Comparison of ENCODE assay signal across 8 mouse cellular contexts in the genomic region with DNA sequence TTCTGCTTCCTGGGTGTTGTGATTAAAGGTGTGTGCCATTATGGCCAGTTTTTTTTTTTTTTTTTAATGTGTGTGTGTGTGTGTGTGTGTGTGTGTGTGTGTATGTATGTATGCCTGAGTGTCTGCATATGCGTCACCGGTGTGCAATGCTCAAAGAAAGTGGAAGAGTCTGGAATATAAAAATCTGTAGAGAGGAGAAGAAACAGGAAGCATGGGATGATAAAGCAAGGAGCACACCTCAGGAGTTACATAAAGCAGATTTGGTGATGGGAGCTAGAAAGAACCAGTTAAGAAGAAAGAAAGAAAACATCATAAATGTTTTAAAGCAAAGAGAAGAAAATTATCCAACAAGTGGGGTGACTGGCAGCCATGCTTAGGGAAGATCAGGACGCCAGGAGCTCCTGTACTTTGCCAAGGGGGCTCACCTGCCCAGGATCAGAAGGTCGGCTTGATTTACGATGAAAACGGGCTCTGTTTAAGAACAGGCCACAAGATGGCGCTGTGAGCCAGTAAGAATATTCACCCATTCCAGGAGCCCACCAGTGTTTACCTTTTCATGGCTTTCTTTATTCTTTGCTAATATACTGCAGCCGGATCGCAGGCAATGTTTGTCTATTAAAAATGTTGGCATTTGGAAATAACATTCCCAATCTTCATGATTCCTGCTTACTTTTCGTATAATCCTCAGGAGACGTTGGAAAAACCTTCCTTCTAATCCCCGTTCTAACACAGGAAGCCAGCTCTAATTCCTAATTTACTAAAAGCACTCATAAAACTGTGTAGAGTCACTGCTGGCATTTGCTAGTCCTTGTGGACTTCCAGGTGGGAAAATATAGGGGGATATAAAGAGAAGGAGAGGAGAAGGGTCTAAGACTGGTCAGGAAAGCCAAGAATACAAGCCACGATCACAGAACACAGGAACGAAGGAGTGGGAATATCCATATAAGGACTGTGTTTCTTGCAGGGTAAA.
DNase-seq lines count a peak whose midpoint lies in the region; ATAC-seq and TF ChIP-seq lines count a peak whose summit lies in the region.

No protein-coding gene starts in this region.

- H3K9ac ChIP-seq in intestine, postnatal 0 days (ENCODE audit: low read depth, low read length): no peak overlapping the region
- no peak overlapping the region for H3K9ac ChIP-seq in midbrain, embryonic 14.5 days (replicated peaks; ENCODE audit: low read length)
- no peak overlapping the region for H3K9ac ChIP-seq in stomach, embryonic 16.5 days (ENCODE audit: low read length)

- no peak overlapping the region for H3K4me3 ChIP-seq in intestine, postnatal 0 days (ENCODE audit: low read depth, low read length)
- H3K4me3 ChIP-seq in midbrain, embryonic 14.5 days (replicated peaks; ENCODE audit: low read depth, low read length): no peak overlapping the region
- H3K4me3 ChIP-seq in stomach, embryonic 16.5 days (replicated peaks; ENCODE audit: low read length): peak overlapping the region; percentile 11; the same call in 1 of the 2 replicates

- DNase-seq in ovary, postnatal 10 days (ENCODE audit: low spot score): peak; percentile 31
- DNase-seq in ovary, adult 18-20 months (ENCODE audit: low spot score): no peak
- peak; percentile 48 to 63 for DNase-seq in cerebellum, adult 18-20 months
- DNase-seq in forelimb bud, embryonic 11.5 days (ENCODE audit: low read depth, low spot score): peak; percentile 86
- DNase-seq in left cerebral cortex, postnatal 25 days (ENCODE audit: low spot score in 2 of 2): peak; percentile 84 to 86
- DNase-seq in midbrain, embryonic 14.5 days: peak; percentile 94

- no peaks in the 10 kb centered on the region for H3K9me3 ChIP-seq in intestine, postnatal 0 days (ENCODE audit: control insufficient read depth)
- no peaks in the 10 kb centered on the region for H3K9me3 ChIP-seq in midbrain, embryonic 14.5 days (ENCODE audit: control insufficient read depth, low read length)
- H3K9me3 ChIP-seq in stomach, embryonic 16.5 days (replicated peaks; ENCODE audit: control insufficient read depth, low read length): no peaks in the 10 kb centered on the region

- WGBS in intestine, postnatal 0 days: 26% methylated on average over 14 of the region's 14 CpGs
- WGBS in midbrain, embryonic 14.5 days: 32% methylated on average over 14 of the region's 14 CpGs
- 25% methylated on average over 14 of the region's 14 CpGs for WGBS in stomach, embryonic 16.5 days

- no peak overlapping the region; the same call in 1 of the 2 replicates for H3K4me2 ChIP-seq in intestine, postnatal 0 days (replicated peaks; ENCODE audit: low read depth)
- peak overlapping the region; percentile 35 for H3K4me2 ChIP-seq in midbrain, embryonic 14.5 days (ENCODE audit: low read length)
- H3K4me2 ChIP-seq in stomach, embryonic 16.5 days (ENCODE audit: low read depth, low read length): peak overlapping the region; percentile 45

- H3K27ac ChIP-seq in intestine, postnatal 0 days (ENCODE audit: low read depth, low read length): no peak overlapping the region
- H3K27ac ChIP-seq in midbrain, embryonic 14.5 days (replicated peaks; ENCODE audit: low read depth, low read length): 0 out of 2 replicates have a peak overlapping the region, but pooled peaks have one; percentile 49
- H3K27ac ChIP-seq in stomach, embryonic 16.5 days (ENCODE audit: low read length): no peak overlapping the region

- TF ChIP-seq CTCF in intestine, postnatal 0 days (IDR thresholded peaks at IDR 0.05; ENCODE audit: low read depth): peak; percentile 91

- H3K4me1 ChIP-seq in intestine, postnatal 0 days (replicated peaks; ENCODE audit: control insufficient read depth, insufficient read depth, low read length): no peaks in the 10 kb centered on the region
- 0 out of 2 replicates have a peak, but pooled peaks cover 3% of the 10 kb centered on the region for H3K4me1 ChIP-seq in midbrain, embryonic 14.5 days (ENCODE audit: control insufficient read depth, insufficient read depth, low read length)
- H3K4me1 ChIP-seq in stomach, embryonic 16.5 days (ENCODE audit: control insufficient read depth, insufficient read depth, low read length): peaks cover 5% of the 10 kb centered on the region; the same call in 1 of the 2 replicates

- no peak for ATAC-seq in intestine, postnatal 0 days
- peak; percentile 66; the same call in 1 of the 2 replicates for ATAC-seq in midbrain, embryonic 14.5 days (ENCODE audit: low FRiP score, low TSS enrichment)
- ATAC-seq in stomach, embryonic 16.5 days (ENCODE audit: insufficient read depth, low FRiP score): no peak; the same call in 1 of the 2 replicates

- H3K36me3 ChIP-seq in intestine, postnatal 0 days (ENCODE audit: control insufficient read depth, insufficient read depth): no peaks in the 10 kb centered on the region
- no peaks in the 10 kb centered on the region for H3K36me3 ChIP-seq in midbrain, embryonic 14.5 days (ENCODE audit: control insufficient read depth, insufficient read depth, low read length)
- no peaks in the 10 kb centered on the region for H3K36me3 ChIP-seq in stomach, embryonic 16.5 days (ENCODE audit: control insufficient read depth, insufficient read depth, low read length)

- intact Hi-C loops in left cerebral cortex, postnatal 25 days (cut with DNase I): loop anchor here (2.0 to 10.0 kb wide), 7 partner anchors 81 to 1123 kb away; no protein-coding TSS in a partner anchor

- H3K27me3 ChIP-seq in intestine, postnatal 0 days (replicated peaks; ENCODE audit: control insufficient read depth, insufficient read depth, low read length): no peaks in the 10 kb centered on the region
- H3K27me3 ChIP-seq in midbrain, embryonic 14.5 days (ENCODE audit: control insufficient read depth, insufficient read depth, low read length): no peaks in the 10 kb centered on the region
- no peaks in the 10 kb centered on the region for H3K27me3 ChIP-seq in stomach, embryonic 16.5 days (ENCODE audit: control insufficient read depth, insufficient read depth, low read length)
